Mouse (Mus musculus): ENCODE measurements around the gene Uap1. TPM values are rescaled to one million over a fixed set of nuclear protein-coding genes. Genes with fewer than 3 reads are reported as not detected.

Uap1 gene
- polyA plus RNA-seq, 1 experiment from 2014 or later: 71.4 TPM

- H3K27ac ChIP-seq (replicated peaks; ENCODE audit: low read depth, low read length): no peak overlapping the region
- no peaks in the 10 kb centered on the region for H3K9me3 ChIP-seq (replicated peaks; ENCODE audit: control insufficient read depth, low read length)
- WGBS: 87% methylated on average over 8 of the region's 8 CpGs
- no peaks in the 10 kb centered on the region for H3K4me1 ChIP-seq (ENCODE audit: control insufficient read depth, insufficient read depth, low read length)
- no peaks in the 10 kb centered on the region for H3K27me3 ChIP-seq (ENCODE audit: control insufficient read depth, insufficient read depth, low read length)
- H3K4me2 ChIP-seq (ENCODE audit: low read depth, low read length): no peak overlapping the region
- H3K9ac ChIP-seq (replicated peaks; ENCODE audit: low read length): no peak overlapping the region
- DNase-seq (ENCODE audit: low spot score): no peak
- no peak overlapping the region for H3K4me3 ChIP-seq (ENCODE audit: low read depth, low read length)
- H3K36me3 ChIP-seq (replicated peaks; ENCODE audit: control insufficient read depth, insufficient read depth, low read depth, low read length): no peaks in the 10 kb centered on the region
- ATAC-seq (replicated peaks; ENCODE audit: insufficient number of reproducible peaks, low FRiP score, low TSS enrichment, low read depth): no peak
These were observed 40.5 kb downstream of the Uap1 start for GRCm38 (mm10) chr1:170134264-170134663.

- no peak for ATAC-seq (replicated peaks; ENCODE audit: insufficient number of reproducible peaks, low FRiP score, low TSS enrichment, low read depth)
- H3K4me1 ChIP-seq (ENCODE audit: control insufficient read depth, insufficient read depth, low read length): no peaks in the 10 kb centered on the region
- no peaks in the 10 kb centered on the region for H3K9me3 ChIP-seq (replicated peaks; ENCODE audit: control insufficient read depth, low read length)
- H3K9ac ChIP-seq (replicated peaks; ENCODE audit: low read length): no peak overlapping the region
- DNase-seq (ENCODE audit: low spot score): no peak
- no peak overlapping the region for H3K27ac ChIP-seq (replicated peaks; ENCODE audit: low read depth, low read length)
- 38% methylated on average over 3 of the region's 3 CpGs for WGBS
- H3K36me3 ChIP-seq (replicated peaks; ENCODE audit: control insufficient read depth, insufficient read depth, low read depth, low read length): no peaks in the 10 kb centered on the region
- H3K4me2 ChIP-seq (ENCODE audit: low read depth, low read length): no peak overlapping the region
- no peaks in the 10 kb centered on the region for H3K27me3 ChIP-seq (ENCODE audit: control insufficient read depth, insufficient read depth, low read length)
- H3K4me3 ChIP-seq (ENCODE audit: low read depth, low read length): no peak overlapping the region
These were observed 43.8 kb downstream of the Uap1 start for GRCm38 (mm10) chr1:170130962-170131361.

DNA sequence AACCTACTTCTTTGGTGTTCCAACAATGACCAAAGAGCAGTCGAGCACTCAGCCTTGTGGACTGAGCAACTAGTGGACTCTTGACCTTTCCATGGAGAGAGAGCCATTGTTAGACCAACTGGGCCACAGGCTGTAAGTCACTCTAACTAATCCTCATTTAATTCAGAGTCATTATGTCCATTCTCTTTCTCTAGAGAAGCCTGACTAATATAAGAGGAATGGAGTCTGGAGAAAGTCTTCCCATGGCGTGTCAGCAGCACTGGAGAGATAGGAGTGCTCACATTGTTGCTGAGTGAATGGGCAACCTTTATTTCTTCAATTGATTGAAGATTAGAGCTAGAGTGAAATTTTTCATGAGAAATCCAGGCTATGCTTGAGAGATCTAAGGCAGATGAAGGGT, 50.1 kb downstream of the Uap1 start:
- no peak overlapping the region for H3K9ac ChIP-seq (replicated peaks; ENCODE audit: low read length)
- ATAC-seq (replicated peaks; ENCODE audit: insufficient number of reproducible peaks, low FRiP score, low TSS enrichment, low read depth) (no peak), DNase-seq (ENCODE audit: low spot score) (no peak)
- no peaks in the 10 kb centered on the region for H3K36me3 ChIP-seq (replicated peaks; ENCODE audit: control insufficient read depth, insufficient read depth, low read depth, low read length)
- H3K4me2 ChIP-seq (ENCODE audit: low read depth, low read length): no peak overlapping the region
- H3K4me1 ChIP-seq (ENCODE audit: control insufficient read depth, insufficient read depth, low read length): no peaks in the 10 kb centered on the region
- H3K4me3 ChIP-seq (ENCODE audit: low read depth, low read length): no peak overlapping the region
- WGBS: 70% methylated on average over 2 of the region's 2 CpGs
- no peak overlapping the region for H3K27ac ChIP-seq (replicated peaks; ENCODE audit: low read depth, low read length)
- no peaks in the 10 kb centered on the region for H3K9me3 ChIP-seq (replicated peaks; ENCODE audit: control insufficient read depth, low read length)
- no peaks in the 10 kb centered on the region for H3K27me3 ChIP-seq (ENCODE audit: control insufficient read depth, insufficient read depth, low read length)

DNA sequence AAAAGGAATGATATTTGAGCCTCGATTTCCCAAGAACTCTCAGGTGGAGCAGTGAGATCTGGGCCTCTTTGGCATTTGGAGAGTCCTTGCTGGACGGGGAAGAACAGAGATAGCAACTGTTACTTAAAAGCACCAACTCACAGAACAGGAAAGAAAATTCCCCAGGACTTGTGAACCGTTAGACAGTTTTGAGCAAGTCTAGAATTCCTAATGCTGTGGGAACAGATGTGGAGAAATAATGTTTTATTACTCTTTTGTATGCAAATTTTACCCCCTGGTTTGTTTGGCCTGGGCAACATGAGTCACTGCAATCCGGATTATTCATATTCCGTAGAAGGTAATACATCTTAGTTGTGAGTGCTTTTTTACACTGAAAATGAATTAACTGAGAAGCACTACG, 61.1 kb downstream of the Uap1 start:
- H3K4me3 ChIP-seq (ENCODE audit: low read depth, low read length): no peak overlapping the region
- H3K36me3 ChIP-seq (replicated peaks; ENCODE audit: control insufficient read depth, insufficient read depth, low read depth, low read length): no peaks in the 10 kb centered on the region
- H3K27ac ChIP-seq (replicated peaks; ENCODE audit: low read depth, low read length): no peak overlapping the region
- H3K4me1 ChIP-seq (ENCODE audit: control insufficient read depth, insufficient read depth, low read length): peaks cover 4% of the 10 kb centered on the region; the same call in 1 of the 2 replicates
- H3K27me3 ChIP-seq (ENCODE audit: control insufficient read depth, insufficient read depth, low read length): no peaks in the 10 kb centered on the region
- no peaks in the 10 kb centered on the region for H3K9me3 ChIP-seq (replicated peaks; ENCODE audit: control insufficient read depth, low read length)
- DNase-seq (ENCODE audit: low spot score) (no peak), ATAC-seq (replicated peaks; ENCODE audit: insufficient number of reproducible peaks, low FRiP score, low TSS enrichment, low read depth) (no peak)
- 89% methylated on average over 6 of the region's 6 CpGs for WGBS
- H3K9ac ChIP-seq (replicated peaks; ENCODE audit: low read length): no peak overlapping the region
- H3K4me2 ChIP-seq (ENCODE audit: low read depth, low read length): no peak overlapping the region

- Histone ChIP-seq H3K4me1 (ENCODE audit: control insufficient read depth, insufficient read depth, low read length) (peaks cover 4% of the 10 kb centered on the region; the same call in 1 of the 2 replicates), H3K9me3 (replicated peaks; ENCODE audit: control insufficient read depth, low read length) (no peaks in the 10 kb centered on the region), H3K4me2 (ENCODE audit: low read depth, low read length) (no peak overlapping the region), H3K36me3 (replicated peaks; ENCODE audit: control insufficient read depth, insufficient read depth, low read depth, low read length) (no peaks in the 10 kb centered on the region), H3K4me3 (ENCODE audit: low read depth, low read length) (no peak overlapping the region), H3K27me3 (ENCODE audit: control insufficient read depth, insufficient read depth, low read length) (no peaks in the 10 kb centered on the region), H3K27ac (replicated peaks; ENCODE audit: low read depth, low read length) (no peak overlapping the region), H3K9ac (replicated peaks; ENCODE audit: low read length) (no peak overlapping the region)
- DNase-seq (ENCODE audit: low spot score) (no peak), ATAC-seq (replicated peaks; ENCODE audit: insufficient number of reproducible peaks, low FRiP score, low TSS enrichment, low read depth) (no peak)
- WGBS: 73% methylated on average over 10 of the region's 10 CpGs
These were observed 62.5 kb downstream of the Uap1 start for GRCm38 (mm10) chr1:170112261-170112660.

- WGBS: 67% methylated on average over 16 of the region's 16 CpGs
- Histone ChIP-seq H3K36me3 (replicated peaks; ENCODE audit: control insufficient read depth, insufficient read depth, low read depth, low read length) (no peaks in the 10 kb centered on the region), H3K4me2 (ENCODE audit: low read depth, low read length) (peak overlapping the region; percentile 32), H3K27me3 (ENCODE audit: control insufficient read depth, insufficient read depth, low read length) (no peaks in the 10 kb centered on the region), H3K9ac (replicated peaks; ENCODE audit: low read length) (0 out of 2 replicates have a peak overlapping the region, but pooled peaks have one; percentile 6), H3K9me3 (replicated peaks; ENCODE audit: control insufficient read depth, low read length) (no peaks in the 10 kb centered on the region), H3K4me3 (ENCODE audit: low read depth, low read length) (no peak overlapping the region), H3K4me1 (ENCODE audit: control insufficient read depth, insufficient read depth, low read length) (peaks cover 4% of the 10 kb centered on the region; the same call in 1 of the 2 replicates), H3K27ac (replicated peaks; ENCODE audit: low read depth, low read length) (peak overlapping the region; percentile 92)
- no peak for ATAC-seq (replicated peaks; ENCODE audit: insufficient number of reproducible peaks, low FRiP score, low TSS enrichment, low read depth)
- no peak for DNase-seq (ENCODE audit: low spot score)
These were observed 63.0 kb downstream of the Uap1 start for GRCm38 (mm10) chr1:170111651-170112226.

DNA sequence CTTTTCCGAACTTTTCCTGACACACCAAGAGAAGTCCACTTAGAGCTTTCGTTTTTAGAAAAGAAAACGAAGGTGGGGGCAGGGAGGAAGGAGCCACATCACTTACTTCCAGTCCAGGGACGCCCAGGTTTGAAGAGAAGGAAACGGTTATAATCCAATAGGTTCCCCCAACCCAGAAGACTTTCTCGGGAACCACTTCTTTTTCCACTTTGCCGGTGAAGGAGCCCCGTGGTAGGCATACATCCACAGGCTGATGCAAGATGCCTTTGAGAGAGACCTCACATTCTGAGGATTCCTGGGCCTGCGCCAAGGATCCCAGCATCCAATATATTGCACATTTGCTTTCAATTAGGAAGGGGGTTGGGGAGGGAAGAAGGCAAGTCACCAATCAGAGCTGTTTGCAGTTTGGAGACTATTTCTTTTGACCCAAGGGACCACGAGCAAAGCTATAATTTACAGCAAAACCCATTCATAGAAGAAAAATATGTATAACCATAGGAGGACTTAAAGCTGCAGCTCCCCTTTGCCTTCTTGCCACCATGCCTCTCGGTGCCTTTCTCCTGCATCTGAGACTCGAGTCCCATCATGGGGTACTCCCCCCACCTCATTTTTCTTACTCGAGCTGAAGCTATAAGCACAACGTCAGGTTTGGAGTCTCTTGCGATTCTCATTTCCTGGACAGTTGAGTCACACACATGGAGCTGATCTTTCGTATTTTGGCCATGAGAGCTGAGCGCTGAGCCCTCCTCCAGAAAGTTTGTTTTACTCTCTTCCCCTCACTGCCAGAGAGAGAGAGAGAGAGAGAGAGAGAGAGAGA, 64.0 kb downstream of the Uap1 start, which contains the start of gene Ddr2:
Ddr2 (minus strand) TSS at position 247 of the 817 bp plus-strand sequence.
- H3K27me3 ChIP-seq (ENCODE audit: control insufficient read depth, insufficient read depth, low read length): no peaks in the 10 kb centered on the region
- peak within 1 kb of the TSS; percentile 65 for H3K4me2 ChIP-seq (ENCODE audit: low read depth, low read length)
- H3K9ac ChIP-seq (replicated peaks; ENCODE audit: low read length): peak within 1 kb of the TSS; percentile 75
- no peaks in the 10 kb centered on the region for H3K36me3 ChIP-seq (replicated peaks; ENCODE audit: control insufficient read depth, insufficient read depth, low read depth, low read length)
- H3K4me1 ChIP-seq (ENCODE audit: control insufficient read depth, insufficient read depth, low read length): peaks cover 4% of the 10 kb centered on the region; the same call in 1 of the 2 replicates
- peak; percentile 89 for ATAC-seq (replicated peaks; ENCODE audit: insufficient number of reproducible peaks, low FRiP score, low TSS enrichment, low read depth)
- peak within 1 kb of the TSS; percentile 92 for H3K27ac ChIP-seq (replicated peaks; ENCODE audit: low read depth, low read length)
- DNase-seq (ENCODE audit: low spot score): peak; percentile 93
- WGBS: 30% methylated on average over 17 of the region's 17 CpGs
- peak within 1 kb of the TSS; percentile 53 for H3K4me3 ChIP-seq (ENCODE audit: low read depth, low read length)
- H3K9me3 ChIP-seq (replicated peaks; ENCODE audit: control insufficient read depth, low read length): no peaks in the 10 kb centered on the region
